Mouse (Mus musculus) embryonic facial prominence, embryonic 14.5 days (tissue): ENCODE results near the gene Krt72. TPM values are rescaled to one million over a fixed set of nuclear protein-coding genes. Genes with fewer than 3 reads are reported as not detected.

ENCODE experiments used
- polyA plus RNA-seq: library from polyadenylated mRNA; unstranded; fragments of >200 nt; fragmentation: Nextera tagmentation; extraction: Ambion mirVana; gene quantifications from 2 replicates; pipeline ENCODE4 v1.2.1, GENCODE M21; 2014

Gene Krt72
- polyA plus RNA-seq, 1 experiment from 2014 or later: 0.81 TPM

Other genes starting within 250 kb of the Krt72 start
- 0.09 and 0.10 TPM in 2 replicates for gene Krt82, start 235.8 kb downstream of the Krt72 start, polyA plus RNA-seq
- 0.31 and 0.50 TPM in 2 replicates for gene Krt90, start 223.5 kb downstream of the Krt72 start, polyA plus RNA-seq
- gene Krt75, start 212.6 kb downstream of the Krt72 start, polyA plus RNA-seq: 2.2 and 2.3 TPM in 2 replicates
- not detected in 2 replicates for gene Gm5414, start 158.3 kb downstream of the Krt72 start, polyA plus RNA-seq
- not detected in 2 replicates for gene Gm5478, start 139.1 kb downstream of the Krt72 start, polyA plus RNA-seq
- 0.16 and 1.2 TPM in 2 replicates for gene Krt6b, start 106.2 kb downstream of the Krt72 start, polyA plus RNA-seq
- gene Krt6a, start 92.2 kb downstream of the Krt72 start, polyA plus RNA-seq: 34.9 and 120 TPM in 2 replicates
- gene Krt5, start 73.6 kb downstream of the Krt72 start, polyA plus RNA-seq: 142 and 153 TPM in 2 replicates
- 9.3 and 14.3 TPM in 2 replicates for gene Krt71, start 43.4 kb downstream of the Krt72 start, polyA plus RNA-seq
- 3.3 and 3.4 TPM in 2 replicates for gene Krt73, start 15.9 kb upstream of the Krt72 start, polyA plus RNA-seq
- 0.10 TPM in 1 of 2 replicates, not detected in the other for gene Krt2, start 31.7 kb upstream of the Krt72 start, polyA plus RNA-seq
- 67.2 and 111 TPM in 2 replicates for gene Krt1, start 64.3 kb upstream of the Krt72 start, polyA plus RNA-seq
- gene Krt77, start 83.2 kb upstream of the Krt72 start, polyA plus RNA-seq: 14.6 and 20.3 TPM in 2 replicates
- 0.31 and 0.68 TPM in 2 replicates for gene Krt76, start 106.5 kb upstream of the Krt72 start, polyA plus RNA-seq
- gene Krt4, start 138.3 kb upstream of the Krt72 start, polyA plus RNA-seq: 66.3 and 145 TPM in 2 replicates
- 8.9 and 9.2 TPM in 2 replicates for gene Krt79, start 153.9 kb upstream of the Krt72 start, polyA plus RNA-seq
- 0.25 and 1.7 TPM in 2 replicates for gene Krt78, start 167.8 kb upstream of the Krt72 start, polyA plus RNA-seq
- gene Krt8, start 218.0 kb upstream of the Krt72 start, polyA plus RNA-seq: 69.1 and 105 TPM in 2 replicates
- gene Krt18, start 241.7 kb upstream of the Krt72 start, polyA plus RNA-seq: 61.0 and 70.0 TPM in 2 replicates